Mouse (Mus musculus) cerebellum, postnatal 14 days (tissue): ENCODE data around the gene Ppp2r1a.
A peak's percentile ranks its signal among the peaks of the same experiment; 100 is the strongest.

Source experiments
- DNase-seq, 2 experiments: peaks; one replicate each; pipeline ENCODE4 v3.0.0; 2021; ENCODE audit warnings: mixed read lengths in 2 of 2

Ppp2r1a gene

GRCm38 (mm10) chr17:20944985-20945891 is at the start of gene Ppp2r1a:
Gene Ppp2r1a, plus strand, starts transcription at chr17:20945311.
- peak; percentile 98 to 99 for DNase-seq

GRCm38 (mm10) chr17:20904991-20905390 is 40.1 kb upstream of the Ppp2r1a start, which contains the start of gene Vmn1r231:
Gene Vmn1r231, minus strand, starts transcription at chr17:20905091.
- no peak for DNase-seq

DNA sequence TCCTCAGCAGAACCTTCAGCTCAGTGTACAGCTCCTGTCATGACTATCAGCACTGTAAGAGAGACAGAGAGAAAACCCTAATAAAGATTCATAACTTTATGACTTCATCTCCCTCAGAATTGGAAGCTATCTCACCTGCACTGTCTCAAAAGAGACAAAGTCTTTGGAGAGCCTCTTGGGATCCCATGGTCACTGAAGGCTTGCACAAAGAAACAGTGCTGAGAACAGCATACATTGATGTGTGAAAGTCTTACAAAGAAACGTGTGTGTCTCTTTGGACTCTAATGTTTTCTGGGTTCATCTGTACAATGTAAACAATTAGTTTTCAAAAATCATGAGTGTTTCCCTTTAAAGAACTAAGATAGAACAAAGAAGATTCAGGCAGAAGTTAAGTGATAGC is 25.5 kb upstream of the Ppp2r1a start, which contains the start of gene Vmn1r232:
Gene Vmn1r232, minus strand, starts transcription at position 101 of the 400 bp plus-strand sequence.
- DNase-seq, result no peak

DNA sequence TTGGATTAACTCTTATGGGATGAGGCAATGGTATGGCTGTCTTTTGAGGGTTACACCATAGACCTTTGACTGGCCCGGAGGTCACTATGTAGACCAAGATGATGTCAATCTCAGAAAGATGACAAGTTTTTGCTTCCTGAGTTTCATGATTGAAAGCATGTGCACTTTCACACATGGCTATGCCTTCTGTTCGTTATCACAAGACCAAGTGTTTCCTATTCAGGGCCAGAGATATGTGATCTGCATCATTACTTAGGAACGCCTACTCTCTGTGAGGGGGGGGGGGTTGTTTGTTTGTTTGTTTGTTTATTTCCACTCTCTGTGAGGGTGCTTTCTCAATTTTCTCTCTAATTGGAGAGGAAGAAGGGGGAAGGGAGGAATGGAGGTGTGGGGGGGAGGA is 885 bp upstream of the Ppp2r1a start:
- no peak for DNase-seq

- DNase-seq, result peak in 1 of 2 experiments; percentile 44
Measured at GRCm38 (mm10) chr17:20946026-20946565, 985 bp downstream of the Ppp2r1a start.

DNA sequence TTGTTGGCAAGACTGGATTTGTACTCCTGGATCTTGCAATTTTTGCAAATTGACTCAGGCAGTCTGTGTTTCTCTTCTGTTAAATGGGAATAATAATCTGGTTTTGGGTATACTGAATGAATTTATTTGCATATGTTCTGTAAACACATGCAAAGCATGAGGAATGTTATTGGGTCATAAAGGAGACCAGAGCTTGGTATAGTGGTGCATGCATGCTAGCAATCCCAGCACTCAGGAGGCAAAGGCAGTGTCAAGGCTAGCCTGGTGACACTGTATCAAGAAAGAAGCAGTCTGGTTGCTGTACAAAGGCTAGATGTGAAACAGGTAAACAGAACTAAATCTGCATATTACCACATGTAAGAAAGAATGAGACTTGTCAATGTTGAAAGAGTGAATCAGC is 1.5 kb downstream of the Ppp2r1a start:
- no peak for DNase-seq

GRCm38 (mm10) chr17:20960386-20960785 is 15.3 kb downstream of the Ppp2r1a start:
- DNase-seq, result no peak

DNA sequence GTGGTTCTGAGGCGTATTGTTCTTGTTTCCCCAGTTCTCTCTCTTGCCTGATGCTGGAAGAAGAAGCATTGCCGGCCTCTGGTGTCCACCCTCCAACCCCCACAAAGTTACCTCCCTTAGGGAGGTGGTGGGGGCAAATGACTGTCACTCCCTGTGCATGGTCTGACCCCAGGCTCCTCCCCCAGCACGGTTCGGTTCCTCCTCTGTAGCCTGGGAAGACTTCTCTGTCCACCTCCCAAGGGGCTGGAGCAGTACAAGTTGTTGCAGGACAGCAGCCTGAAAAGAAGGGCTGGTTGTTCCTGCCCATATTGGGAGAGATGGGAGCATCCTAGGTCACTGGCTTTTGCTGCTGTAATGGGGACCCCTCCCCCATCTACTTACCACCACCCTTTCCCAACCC is 20.3 kb downstream of the Ppp2r1a start:
- DNase-seq, result no peak

DNA sequence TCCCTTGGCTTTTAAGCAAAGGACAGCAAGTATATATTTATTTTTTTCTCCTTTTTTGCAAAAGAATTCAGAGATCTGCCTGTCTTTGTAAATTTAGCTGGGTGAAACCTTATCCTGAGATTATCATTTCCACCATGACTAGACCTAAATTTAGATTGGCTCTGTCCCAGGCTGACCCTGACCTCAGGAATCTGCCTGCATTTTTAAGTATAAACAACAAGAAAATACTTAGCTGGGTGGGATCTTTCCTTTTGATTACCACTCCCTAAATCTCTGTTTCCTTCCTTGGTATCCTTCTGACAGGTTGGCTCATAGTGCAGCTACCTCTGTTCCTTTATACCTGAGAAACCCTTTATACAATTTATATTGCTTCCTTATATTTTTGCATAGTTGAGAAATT is 21.6 kb downstream of the Ppp2r1a start:
- no peak for DNase-seq

GRCm38 (mm10) chr17:20993716-20994115 is 48.6 kb downstream of the Ppp2r1a start:
- no peak for DNase-seq

GRCm38 (mm10) chr17:20996364-20996763 is 51.3 kb downstream of the Ppp2r1a start, which contains the start of gene Vmn1r233:
Gene Vmn1r233, minus strand, starts transcription at chr17:20996464.
- DNase-seq, result no peak

GRCm38 (mm10) chr17:21008382-21009331 is 63.5 kb downstream of the Ppp2r1a start, which contains the start of gene Zfp160:
Gene Zfp160, plus strand, starts transcription at chr17:21008903.
- DNase-seq, result peak; percentile 89 to 90

DNA sequence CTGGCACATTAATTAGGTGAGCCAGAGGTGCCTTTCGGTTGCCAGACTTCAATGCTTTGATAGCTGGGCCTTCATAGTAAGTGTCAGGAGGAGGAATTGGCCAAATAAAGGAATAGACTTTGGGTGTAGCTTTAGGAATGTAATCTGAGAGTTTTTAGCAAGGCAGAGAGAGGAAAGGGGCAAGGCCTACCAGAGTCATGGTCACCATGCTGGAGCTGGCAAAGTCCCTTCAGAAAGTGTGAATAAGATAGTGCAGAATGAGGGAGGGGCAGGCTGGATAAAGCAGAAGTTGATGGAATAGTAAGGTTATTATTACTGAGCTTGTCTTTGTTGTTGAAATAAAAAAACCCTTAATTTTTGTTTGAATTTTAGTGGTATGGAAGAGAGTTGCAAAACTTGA is 64.6 kb downstream of the Ppp2r1a start:
- DNase-seq, result peak in 1 of 2 experiments; percentile 6
